Mouse (Mus musculus) MEL-GATA-1-ER (cell line): ENCODE results near the gene Gm15107.
"Not testable (repeated sequence)": the region's sequence is repeated elsewhere in the genome, so short reads cannot be mapped to it uniquely, and the experiment has no call there.

Experiments
- DNase-seq: peaks from one replicate; pipeline ENCODE4 v3.0.0-alpha.2; 2012; ENCODE audit warnings: low read depth; ENCODE audit errors: extremely low read depth

Gene Gm15107

GRCm38 (mm10) chrX:148180424-148180823, at the start of gene Gm15107:
Gm15107 (plus strand) TSS chrX:148180724.
- DNase-seq: not testable (repeated sequence)
